Mouse (Mus musculus) cerebellum, adult 2 months (tissue): ENCODE results near the gene Dus2.

ENCODE experiments used
- CTCF ChIP-seq: fragments of 200-500 bp; IDR thresholded peaks from 2 replicates; pipeline ENCODE4 v1.5.1; 2011; ENCODE audit warnings: low read depth, mild to moderate bottlenecking, control low read depth, low read length, moderate library complexity, borderline replicate concordance; ENCODE audit not compliant: insufficient read depth
- POLR2A ChIP-seq: fragments of 200-500 bp; IDR thresholded peaks from 2 replicates; pipeline ENCODE4 v1.6.1; 2011; ENCODE audit warnings: low read length, control low read depth, borderline replicate concordance; ENCODE audit not compliant: insufficient read depth

DNA sequence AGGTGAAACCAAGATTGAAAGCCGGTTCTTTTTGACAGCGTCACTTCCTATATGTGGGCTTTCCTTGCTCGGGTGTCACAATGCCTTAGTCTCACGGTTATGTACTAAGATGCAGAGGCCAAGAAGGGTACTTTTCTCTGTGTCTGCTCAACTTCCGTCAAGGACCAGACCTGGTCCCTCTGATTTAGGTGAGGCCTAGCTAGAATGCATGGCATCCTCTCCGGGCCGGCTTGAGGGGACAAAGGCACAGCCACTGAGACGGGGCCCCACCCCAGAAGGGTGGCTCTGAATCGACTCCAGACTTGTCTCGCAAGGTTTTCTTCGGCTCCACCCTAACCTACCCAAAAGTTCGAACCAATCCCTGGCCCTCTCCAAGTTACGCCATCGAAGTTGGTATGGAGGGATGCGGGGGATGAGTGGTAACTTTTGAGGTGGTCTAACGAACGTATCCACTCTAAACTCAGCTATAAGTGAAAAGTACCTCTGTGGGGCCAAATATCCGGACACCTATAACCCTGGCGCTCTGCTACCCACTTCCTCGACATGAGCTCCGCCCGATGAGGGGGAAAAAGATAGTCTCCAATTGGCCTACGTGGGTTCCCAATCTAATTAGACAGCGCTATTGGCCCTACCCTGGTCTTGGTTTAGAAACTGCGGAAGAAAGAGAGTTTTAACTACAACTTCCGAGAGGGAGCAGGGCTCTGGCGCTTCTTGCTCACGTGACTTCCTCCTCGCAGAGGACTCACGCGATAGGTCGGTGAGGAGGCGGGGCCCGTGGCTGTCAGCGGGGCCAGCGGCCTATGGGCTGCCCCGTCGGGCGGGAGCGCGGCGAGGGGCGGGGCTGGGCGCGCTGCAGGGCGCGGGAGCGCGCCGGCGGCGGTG is 67.8 kb downstream of the Dus2 start, which contains the start of gene Nfatc3:
- TF ChIP-seq POLR2A (peak; percentile 72; the same call in 1 of the 2 replicates), CTCF (no peak)
